Mouse (Mus musculus) hindbrain, embryonic 15.5 days (tissue): ENCODE data around the gene Robo2. TPM values are rescaled to one million over a fixed set of nuclear protein-coding genes. Genes with fewer than 3 reads are reported as not detected.
"Not testable (repeated sequence)": the region's sequence is repeated elsewhere in the genome, so short reads cannot be mapped to it uniquely, and the experiment has no call there.

Experiments
- ATAC-seq: fragments of 200-750 bp; cut with Nextera tagmentation; 2 replicates; pipeline ENCODE4 v1.8.0; 2017; ENCODE audit warnings: low read depth, moderate number of reproducible peaks, moderate TSS enrichment; ENCODE audit not compliant: low FRiP score
- H3K27ac ChIP-seq: fragments of 300-500 bp; sonication (generic); replicated peaks from 2 replicates; pipeline ENCODE4 v1.5.1; 2015; ENCODE audit warnings: mild to moderate bottlenecking, inconsistent platforms
- H3K27me3 ChIP-seq: fragments of 300-500 bp; sonication (generic); 2 replicates; pipeline ENCODE4 v1.6.1; 2015; ENCODE audit warnings: control low read depth, inconsistent platforms
- H3K36me3 ChIP-seq: fragments of 300-500 bp; sonication (generic); 2 replicates; pipeline ENCODE4 v1.6.1; 2015; ENCODE audit warnings: control low read depth, inconsistent platforms
- H3K4me1 ChIP-seq: fragments of 300-500 bp; sonication (generic); replicated peaks from 2 replicates; pipeline ENCODE4 v1.6.1; 2015; ENCODE audit warnings: control low read depth, inconsistent platforms
- H3K4me2 ChIP-seq: fragments of 300-500 bp; sonication (generic); 2 replicates; pipeline ENCODE4 v1.6.1; 2015; ENCODE audit warnings: moderate library complexity, mild to moderate bottlenecking, inconsistent platforms
- H3K4me3 ChIP-seq: fragments of 300-500 bp; sonication (generic); 2 replicates; pipeline ENCODE4 v1.5.1; 2015; ENCODE audit warnings: mild to moderate bottlenecking, inconsistent platforms
- H3K9ac ChIP-seq: fragments of 300-500 bp; sonication (generic); 2 replicates; pipeline ENCODE4 v1.6.1; 2015; ENCODE audit warnings: inconsistent platforms
- H3K9me3 ChIP-seq: fragments of 300-500 bp; sonication (generic); 2 replicates; pipeline ENCODE4 v1.6.1; 2016; ENCODE audit warnings: control low read depth, inconsistent platforms
- WGBS: fragments of 180-500 bp; shearing (Covaris S2); methylation state at CpG from one replicate; pipeline ENCODE4 v1.1.7; 2015; 5-methylcytosine and 5-hydroxymethylcytosine counted together
- polyA plus RNA-seq: library from polyadenylated mRNA; unstranded; fragments of >200 nt; fragmentation: Nextera tagmentation; extraction: Ambion mirVana; gene quantifications from 2 replicates; pipeline ENCODE4 v1.2.1, GENCODE M21; 2015

Robo2 gene
- polyA plus RNA-seq, 1 experiment from 2014 or later: 81.3 TPM

DNA sequence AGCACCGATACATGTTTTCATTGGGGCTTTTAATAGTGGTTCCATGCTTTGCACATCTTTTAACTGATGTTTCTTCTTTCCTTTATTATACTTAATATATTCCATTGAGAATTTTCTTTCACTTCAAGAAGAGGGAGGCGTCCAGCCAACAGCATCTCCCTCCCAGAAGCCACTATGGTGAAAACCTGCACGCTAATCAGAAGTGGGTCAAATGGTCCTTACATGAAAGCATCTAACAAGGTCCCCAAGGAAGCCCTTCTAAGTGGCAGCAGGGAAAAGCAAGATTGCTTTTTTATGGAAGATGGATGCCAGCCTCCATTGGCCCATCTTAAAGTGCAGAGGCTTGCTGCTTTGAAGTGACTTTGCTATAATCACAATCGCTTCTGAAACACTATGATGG lies 300.5 kb downstream of the Robo2 start:
- H3K27me3 ChIP-seq: no peaks in the 10 kb centered on the region
- no peak overlapping the region for H3K27ac ChIP-seq
- ATAC-seq: no peak
- H3K36me3 ChIP-seq: no peaks in the 10 kb centered on the region
- no peak overlapping the region for H3K4me3 ChIP-seq
- H3K4me1 ChIP-seq: no peaks in the 10 kb centered on the region
- no peak overlapping the region for H3K9ac ChIP-seq
- no peaks in the 10 kb centered on the region for H3K9me3 ChIP-seq
- 76% methylated on average over 4 of the region's 4 CpGs for WGBS
- H3K4me2 ChIP-seq: no peak overlapping the region

DNA sequence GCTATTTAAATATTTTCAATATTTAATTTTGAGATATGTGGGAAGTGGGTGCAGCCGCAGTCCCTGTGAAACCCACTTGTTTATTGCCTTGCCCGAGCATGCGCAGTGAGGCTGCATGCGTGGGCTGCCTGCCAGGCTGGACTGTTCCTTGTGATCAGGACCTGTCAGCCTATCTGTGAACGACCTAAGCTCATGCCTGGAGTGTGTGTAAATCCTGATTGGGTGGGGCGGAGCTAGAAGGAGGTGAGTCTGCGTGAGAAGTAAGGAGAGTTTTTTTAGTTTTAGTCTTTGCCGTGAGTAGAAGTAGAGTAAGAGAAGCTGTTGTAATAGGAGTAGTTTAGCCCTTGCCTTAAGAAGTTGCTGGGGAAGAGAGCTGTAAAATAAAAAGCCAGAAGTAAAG lies 307.2 kb downstream of the Robo2 start:
- H3K27ac ChIP-seq, H3K4me2 ChIP-seq, H3K9ac ChIP-seq, H3K4me1 ChIP-seq, H3K27me3 ChIP-seq, ATAC-seq, H3K9me3 ChIP-seq, H3K4me3 ChIP-seq, H3K36me3 ChIP-seq: not testable (repeated sequence)
- WGBS: 85% methylated on average over 8 of the region's 8 CpGs

DNA sequence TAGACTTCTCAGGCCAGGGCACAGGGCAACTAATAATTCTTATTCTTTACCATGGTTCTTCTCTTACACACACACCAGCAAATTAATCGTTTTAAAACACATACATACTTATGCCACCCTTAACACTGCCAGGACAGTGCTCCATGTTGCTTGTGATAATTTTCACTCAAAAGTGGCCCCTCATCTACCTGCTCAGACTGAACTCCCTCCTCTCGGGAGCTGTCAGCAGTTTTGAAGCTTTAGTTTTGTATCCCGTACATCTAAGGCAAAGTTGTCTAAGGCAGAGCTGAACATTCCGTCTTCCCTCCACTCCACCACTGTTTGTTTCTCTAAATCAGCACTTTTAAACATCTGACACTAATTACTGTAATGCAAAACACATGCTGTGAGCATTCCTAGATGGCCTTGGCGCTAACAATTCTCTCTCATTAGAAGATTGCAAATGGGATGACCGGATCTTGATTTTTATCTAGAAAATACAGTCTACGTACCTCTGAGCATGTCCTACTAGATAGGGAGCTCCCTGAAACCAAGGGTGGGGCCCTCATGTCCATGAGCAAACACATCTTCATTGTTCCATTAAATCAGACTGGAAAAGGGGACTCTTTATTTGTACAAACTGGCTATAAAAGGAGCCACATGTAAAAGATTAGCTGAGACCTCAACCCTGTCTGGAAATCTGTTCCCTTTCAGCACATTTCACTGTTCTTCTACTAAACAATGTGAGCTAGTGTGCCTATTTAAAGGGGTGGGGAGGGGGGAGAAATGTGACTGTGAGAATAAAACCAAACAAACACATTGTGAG lies 318.4 kb downstream of the Robo2 start:
- Histone ChIP-seq H3K4me3 (no peak overlapping the region), H3K4me2 (no peak overlapping the region), H3K9ac (no peak overlapping the region), H3K4me1 (peaks cover 8% of the 10 kb centered on the region; the same call in 1 of the 2 replicates), H3K36me3 (no peaks in the 10 kb centered on the region), H3K27me3 (no peaks in the 10 kb centered on the region), H3K9me3 (no peaks in the 10 kb centered on the region), H3K27ac (no peak overlapping the region)
- no peak for ATAC-seq
- WGBS: 65% methylated on average over 7 of the region's 7 CpGs

DNA sequence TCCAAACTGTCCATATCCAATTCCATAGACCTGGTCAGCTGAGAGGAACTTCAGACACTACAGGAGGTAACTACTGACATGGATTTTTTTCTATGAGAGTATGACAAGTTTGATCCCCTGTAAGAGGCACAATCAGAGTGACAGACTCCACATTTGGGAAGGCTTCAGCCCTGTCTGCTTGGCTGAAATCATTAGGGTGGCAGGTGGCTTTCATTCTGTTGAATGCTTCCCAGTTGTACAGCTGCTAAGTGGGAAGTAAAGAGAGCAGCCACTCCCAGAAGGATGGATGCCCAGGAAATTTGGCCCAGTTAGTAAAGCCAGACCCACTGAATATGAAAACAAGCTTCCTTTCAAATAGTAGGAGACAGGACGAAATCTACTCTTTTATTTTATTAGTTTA lies 321.7 kb downstream of the Robo2 start:
- Histone ChIP-seq H3K27ac (no peak overlapping the region; the same call in 1 of the 2 replicates), H3K9me3 (no peaks in the 10 kb centered on the region), H3K4me2 (no peak overlapping the region), H3K4me3 (no peak overlapping the region), H3K4me1 (peaks cover 8% of the 10 kb centered on the region; the same call in 1 of the 2 replicates), H3K27me3 (no peaks in the 10 kb centered on the region), H3K9ac (no peak overlapping the region), H3K36me3 (no peaks in the 10 kb centered on the region)
- 70% methylated on average over 1 of the region's 1 CpGs for WGBS
- ATAC-seq: peak; percentile 63; the same call in 1 of the 2 replicates

DNA sequence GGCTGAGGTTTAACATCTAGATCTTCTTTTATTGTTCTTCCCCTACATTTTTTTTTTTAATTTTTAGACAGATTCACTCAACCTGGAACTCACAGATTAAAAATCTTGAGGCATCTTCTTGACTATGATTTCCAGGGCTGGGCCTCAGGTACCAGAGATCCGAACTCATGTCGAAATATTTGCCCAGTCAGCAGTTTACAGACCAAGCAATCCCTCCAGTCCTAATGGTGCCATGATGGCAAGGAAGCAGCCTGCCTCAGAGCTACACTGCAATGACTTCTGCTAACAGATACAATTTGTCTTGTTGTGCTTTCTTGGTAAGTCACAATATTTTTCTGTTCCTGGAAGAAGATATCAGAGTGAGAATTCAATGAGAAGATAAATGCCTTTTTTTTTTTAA lies 327.4 kb downstream of the Robo2 start:
- H3K4me1 ChIP-seq: no peaks in the 10 kb centered on the region
- H3K36me3 ChIP-seq: no peaks in the 10 kb centered on the region
- H3K4me3 ChIP-seq: no peak overlapping the region
- no peak for ATAC-seq
- WGBS: 93% methylated on average over 2 of the region's 2 CpGs
- no peaks in the 10 kb centered on the region for H3K27me3 ChIP-seq
- H3K9me3 ChIP-seq: no peaks in the 10 kb centered on the region
- H3K9ac ChIP-seq: no peak overlapping the region
- H3K4me2 ChIP-seq: no peak overlapping the region
- no peak overlapping the region for H3K27ac ChIP-seq

GRCm38 (mm10) chr16:74072671-74073070 lies 339.0 kb downstream of the Robo2 start:
- Histone ChIP-seq H3K36me3 (no peaks in the 10 kb centered on the region), H3K27me3 (no peaks in the 10 kb centered on the region), H3K4me1 (0 out of 2 replicates have a peak, but pooled peaks cover 3% of the 10 kb centered on the region), H3K4me3 (no peak overlapping the region), H3K9me3 (no peaks in the 10 kb centered on the region), H3K9ac (no peak overlapping the region), H3K4me2 (no peak overlapping the region), H3K27ac (no peak overlapping the region)
- no peak for ATAC-seq
- 91% methylated on average over 5 of the region's 5 CpGs for WGBS

- no peak for ATAC-seq
- Histone ChIP-seq H3K27ac (no peak overlapping the region), H3K4me2 (no peak overlapping the region), H3K9ac (no peak overlapping the region), H3K36me3 (no peaks in the 10 kb centered on the region), H3K4me3 (no peak overlapping the region), H3K9me3 (no peaks in the 10 kb centered on the region), H3K4me1 (0 out of 2 replicates have a peak, but pooled peaks cover 3% of the 10 kb centered on the region), H3K27me3 (no peaks in the 10 kb centered on the region)
- 57% methylated on average over 7 of the region's 7 CpGs for WGBS
Measured at GRCm38 (mm10) chr16:74070628-74071027, 341.0 kb downstream of the Robo2 start.

DNA sequence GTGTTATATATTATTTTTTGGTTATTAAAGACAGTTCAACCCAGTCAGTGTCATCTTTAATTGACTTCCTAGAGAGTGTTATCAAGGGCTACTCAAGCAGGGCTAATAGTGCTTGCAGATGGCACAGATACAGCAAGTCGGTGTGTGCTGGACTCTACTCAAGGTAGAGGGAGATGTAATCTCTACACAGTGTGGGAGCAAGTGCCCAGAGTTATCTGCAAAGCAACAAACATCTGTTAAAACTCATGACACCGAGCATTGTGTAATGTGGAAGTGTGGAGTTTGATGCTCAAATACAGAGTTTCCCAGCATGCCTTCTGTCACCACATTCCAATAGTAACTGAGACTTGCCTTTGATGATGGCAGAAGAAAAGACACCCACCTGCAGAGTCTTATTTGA lies 345.7 kb downstream of the Robo2 start:
- Histone ChIP-seq H3K4me2 (no peak overlapping the region), H3K4me1 (0 out of 2 replicates have a peak, but pooled peaks cover 3% of the 10 kb centered on the region), H3K36me3 (no peaks in the 10 kb centered on the region), H3K9ac (no peak overlapping the region), H3K4me3 (no peak overlapping the region), H3K9me3 (no peaks in the 10 kb centered on the region), H3K27me3 (no peaks in the 10 kb centered on the region), H3K27ac (no peak overlapping the region)
- 57% methylated on average over 2 of the region's 2 CpGs for WGBS
- no peak for ATAC-seq

GRCm38 (mm10) chr16:74061951-74062350 lies 349.7 kb downstream of the Robo2 start:
- Histone ChIP-seq H3K4me1 (no peaks in the 10 kb centered on the region), H3K27me3 (no peaks in the 10 kb centered on the region), H3K9me3 (no peaks in the 10 kb centered on the region), H3K4me3 (no peak overlapping the region), H3K9ac (no peak overlapping the region), H3K4me2 (no peak overlapping the region), H3K27ac (no peak overlapping the region), H3K36me3 (no peaks in the 10 kb centered on the region)
- no peak for ATAC-seq

DNA sequence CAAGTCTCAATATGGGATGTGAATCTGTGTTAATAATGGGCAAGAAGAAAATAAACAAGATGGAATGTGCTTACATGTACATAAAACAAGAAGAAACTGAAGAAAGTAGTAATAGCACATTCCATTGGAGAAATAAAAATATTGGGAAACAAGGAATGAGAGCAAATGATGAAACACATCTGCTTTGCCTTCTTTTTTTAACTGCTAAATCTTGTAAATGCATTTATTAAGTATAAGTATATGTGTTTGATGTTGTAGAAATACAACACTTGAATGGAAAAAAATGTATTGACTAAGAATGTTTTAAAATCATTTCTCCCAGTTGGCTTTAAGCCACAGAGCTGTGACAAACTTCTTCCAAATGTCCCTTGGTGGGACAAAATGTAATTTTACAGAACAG lies 350.1 kb downstream of the Robo2 start:
- H3K4me3 ChIP-seq: no peak overlapping the region
- no peaks in the 10 kb centered on the region for H3K4me1 ChIP-seq
- no peak overlapping the region for H3K4me2 ChIP-seq
- ATAC-seq: no peak
- no peaks in the 10 kb centered on the region for H3K27me3 ChIP-seq
- no peaks in the 10 kb centered on the region for H3K9me3 ChIP-seq
- no peak overlapping the region for H3K9ac ChIP-seq
- H3K36me3 ChIP-seq: no peaks in the 10 kb centered on the region
- H3K27ac ChIP-seq: no peak overlapping the region

DNA sequence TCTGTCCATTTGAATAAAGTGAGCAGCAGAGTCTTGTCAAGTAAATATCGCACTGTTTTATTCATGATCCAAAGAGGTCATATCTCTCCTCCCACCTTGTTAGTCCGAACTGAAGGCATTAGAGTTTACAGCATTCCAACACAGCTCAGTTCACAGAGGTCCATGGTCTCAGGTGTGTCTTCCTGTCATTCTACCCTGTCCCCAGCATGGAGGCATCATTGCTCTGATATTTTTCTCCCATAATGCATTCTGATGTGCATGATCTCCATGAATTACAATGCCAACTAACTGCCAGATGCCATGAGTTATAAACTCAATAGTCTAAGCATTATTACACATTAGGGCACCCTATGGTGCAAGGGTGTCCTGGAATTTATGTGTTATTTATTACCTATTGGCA lies 354.7 kb downstream of the Robo2 start:
- no peaks in the 10 kb centered on the region for H3K27me3 ChIP-seq
- 80% methylated on average over 2 of the region's 2 CpGs for WGBS
- ATAC-seq: no peak
- H3K9me3 ChIP-seq: no peaks in the 10 kb centered on the region
- H3K27ac ChIP-seq: no peak overlapping the region
- H3K4me2 ChIP-seq: no peak overlapping the region
- H3K36me3 ChIP-seq: no peaks in the 10 kb centered on the region
- no peak overlapping the region for H3K4me3 ChIP-seq
- peaks cover 17% of the 10 kb centered on the region for H3K4me1 ChIP-seq
- no peak overlapping the region for H3K9ac ChIP-seq

DNA sequence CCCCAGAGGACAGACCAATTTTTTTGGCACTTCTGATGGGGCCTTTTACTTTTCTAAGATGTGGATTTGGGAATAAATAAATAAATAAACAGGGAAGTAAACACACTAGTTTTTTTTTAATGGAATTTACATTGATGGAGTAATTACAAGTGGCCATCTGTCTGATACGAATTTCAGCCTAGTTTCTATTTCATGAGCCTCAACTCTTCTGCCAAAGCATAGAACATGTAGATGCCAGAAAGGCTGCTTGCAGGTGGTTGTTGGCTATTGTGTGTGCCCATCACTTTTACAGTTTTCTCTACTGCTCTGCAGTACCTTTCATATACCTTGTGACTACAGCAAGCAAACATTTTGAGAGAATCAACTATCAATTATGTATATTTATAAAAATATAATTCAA lies 355.4 kb downstream of the Robo2 start:
- no peaks in the 10 kb centered on the region for H3K9me3 ChIP-seq
- 82% methylated on average over 1 of the region's 1 CpGs for WGBS

More for the DNA sequence above, 355.4 kb downstream of the Robo2 start:
- no peak for ATAC-seq
- H3K4me2 ChIP-seq: no peak overlapping the region
- H3K4me1 ChIP-seq: peaks cover 17% of the 10 kb centered on the region
- H3K27me3 ChIP-seq: no peaks in the 10 kb centered on the region
- H3K27ac ChIP-seq: no peak overlapping the region
- no peaks in the 10 kb centered on the region for H3K36me3 ChIP-seq
- no peak overlapping the region for H3K9ac ChIP-seq
- no peak overlapping the region for H3K4me3 ChIP-seq
